Mouse (Mus musculus): ENCODE measurements around the gene Rubcnl.

Gene Rubcnl

DNA sequence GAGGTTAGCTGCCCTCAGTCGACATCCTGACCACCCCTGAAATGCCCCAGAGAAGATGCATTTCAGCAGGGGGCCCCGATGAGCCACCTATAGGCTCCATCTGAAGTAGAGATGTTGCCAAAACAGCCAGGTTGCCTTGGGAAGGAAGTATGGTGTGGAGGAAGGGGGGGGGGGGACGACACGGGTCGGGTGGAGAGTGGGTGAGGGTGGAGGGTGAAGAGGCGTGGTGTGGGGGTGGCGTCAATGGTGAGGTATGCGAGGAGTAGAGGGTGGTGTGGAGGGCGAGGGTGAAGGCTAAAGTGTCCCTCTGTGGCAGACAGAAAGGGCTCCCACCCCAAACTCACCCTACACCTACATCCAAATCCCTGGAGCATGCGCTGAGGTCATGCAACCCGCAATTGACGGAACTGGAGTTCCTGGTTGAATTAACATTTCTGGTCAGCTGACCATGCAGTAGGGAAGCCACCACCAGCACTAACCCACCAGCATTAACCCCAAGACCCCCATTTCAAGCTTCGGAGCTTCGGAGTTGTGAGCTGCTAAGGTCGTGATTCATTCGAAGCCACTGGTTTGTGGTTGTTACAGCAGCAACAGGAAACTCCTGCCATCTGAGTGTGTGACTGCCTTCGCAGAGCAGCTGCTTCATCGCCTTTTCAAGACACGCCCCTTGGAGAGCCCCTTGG, 52.7 kb downstream of the Rubcnl start:
- CTCF ChIA-PET: interaction anchor here (1.1 kb wide), 1 partner anchor 16 kb away, joined by 11 read pairs; no protein-coding TSS in a partner anchor

DNA sequence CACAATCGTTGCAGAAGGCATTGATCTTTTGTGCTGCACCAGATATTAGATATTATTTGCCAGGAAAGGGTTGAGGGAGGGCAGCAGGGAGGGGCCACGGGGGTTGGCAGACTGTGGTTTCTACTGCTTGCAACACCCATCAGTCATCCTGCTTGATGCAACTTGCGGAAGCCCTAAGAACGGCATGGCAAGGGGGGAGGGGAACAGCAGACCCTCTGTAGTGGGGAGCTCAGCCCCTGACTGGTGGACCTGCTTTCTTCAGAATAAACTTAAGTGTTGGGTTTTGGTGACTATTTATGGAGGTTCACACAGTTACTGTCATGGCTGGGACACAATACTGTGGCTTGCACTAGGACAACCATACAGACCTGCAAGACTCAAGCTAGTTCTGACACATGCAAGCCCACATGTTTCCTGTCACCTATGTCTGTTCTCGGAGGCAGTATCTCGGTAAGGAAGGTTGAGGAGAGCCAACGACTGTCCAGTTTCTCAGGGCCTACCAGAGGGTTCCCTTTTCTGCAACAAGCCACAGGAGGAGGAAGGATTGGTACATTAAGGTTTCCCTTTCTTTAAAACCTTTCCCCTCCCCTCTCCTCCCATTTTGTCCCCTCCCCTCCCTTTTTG, 53.6 kb downstream of the Rubcnl start:
- CTCF ChIA-PET: interaction anchor here (1.1 kb wide), 1 partner anchor 15 kb away, joined by 11 read pairs; no protein-coding TSS in a partner anchor

DNA sequence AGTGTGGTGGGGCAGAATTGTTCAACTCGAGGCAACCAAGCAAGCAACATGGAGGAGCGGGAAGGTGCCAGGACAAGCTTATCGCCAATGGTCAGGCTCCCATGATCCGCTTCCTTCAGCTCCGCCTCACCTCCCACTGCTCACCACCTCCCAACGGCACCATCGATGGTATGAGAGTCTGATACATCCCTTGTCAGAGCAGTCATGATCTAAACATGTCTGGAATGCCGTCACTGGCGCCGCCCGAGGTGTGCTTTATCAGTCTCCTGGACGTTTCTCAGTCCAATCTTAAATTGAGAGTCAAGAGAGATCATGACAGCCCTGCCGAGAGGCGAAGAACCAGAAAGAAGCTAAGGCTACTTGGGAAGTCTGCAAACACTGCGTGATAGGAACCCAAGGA, 55.3 kb downstream of the Rubcnl start:
- CTCF ChIA-PET: no interaction called here

DNA sequence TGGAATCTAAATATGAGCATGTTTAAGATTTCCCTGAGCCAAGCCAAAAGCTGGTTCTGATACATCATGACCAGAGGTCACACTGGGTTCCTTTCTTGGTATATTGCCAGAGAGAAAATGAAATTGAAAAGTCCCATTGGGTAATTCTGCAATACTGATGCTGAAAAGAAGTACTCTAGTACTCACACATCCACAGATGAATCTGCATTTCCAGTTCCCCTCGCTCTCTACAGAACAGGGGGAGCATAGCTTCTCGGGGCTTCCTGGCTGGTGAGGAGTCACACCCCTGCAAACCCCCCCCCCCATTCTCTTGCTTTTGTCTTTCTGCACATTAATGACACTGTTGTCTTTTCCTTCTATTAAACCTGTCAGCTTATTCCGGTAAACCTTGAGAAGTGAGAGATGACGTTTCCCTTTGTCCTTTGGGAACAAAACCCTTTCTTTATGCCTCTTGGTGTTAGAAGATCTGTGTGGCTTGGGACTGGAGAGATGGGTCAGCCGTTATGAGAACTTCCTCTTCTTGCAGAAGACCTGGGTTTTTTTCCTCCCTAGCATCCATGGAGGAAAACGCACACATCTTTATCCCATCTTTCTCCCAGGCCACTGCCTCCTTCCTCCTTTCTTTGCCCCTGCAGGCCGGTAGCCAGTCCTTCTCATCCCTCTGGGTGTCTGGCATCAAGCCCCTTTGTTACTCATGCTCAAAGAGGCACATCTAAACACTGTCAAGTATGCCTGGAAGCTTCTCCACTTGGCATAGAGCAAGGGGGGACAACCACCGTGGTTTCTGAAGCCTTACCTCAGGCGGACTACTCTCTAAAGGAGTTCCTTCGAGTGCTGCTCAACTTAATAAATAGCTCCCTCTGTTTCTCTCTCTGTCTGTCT, 59.7 kb downstream of the Rubcnl start:
- CTCF ChIA-PET: interaction anchor here (1.1 kb wide), 1 partner anchor 280 kb away, joined by 3 read pairs; no protein-coding TSS in a partner anchor

DNA sequence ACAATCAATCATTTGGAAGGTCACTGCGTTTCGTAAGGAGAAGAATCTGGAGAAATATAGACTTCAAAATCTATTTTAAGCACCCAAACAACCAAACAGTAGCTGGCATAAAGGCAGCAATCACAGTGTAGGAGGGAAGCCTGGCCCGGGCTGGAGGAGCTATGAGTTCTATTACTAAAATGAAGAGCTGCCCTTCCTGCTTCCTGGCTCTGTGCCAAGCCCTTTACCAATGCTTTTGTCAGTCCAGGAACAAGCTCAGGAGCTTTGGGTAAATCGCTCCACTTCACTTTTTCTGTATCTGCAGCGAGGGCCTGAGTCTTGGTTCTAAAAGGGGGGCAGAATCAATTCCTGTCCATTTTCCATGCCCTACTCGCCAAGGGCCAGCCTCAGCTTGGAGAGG, 62.1 kb downstream of the Rubcnl start:
- CTCF ChIA-PET: no interaction called here
